Mouse (Mus musculus) kidney, adult 2 months (tissue): ENCODE results near the gene Fth1.

Source experiments
- CTCF ChIP-seq: fragments of 200-500 bp; conservative IDR thresholded peaks from 2 replicates; pipeline ENCODE4 v1.5.1; 2011; ENCODE audit warnings: low read depth, mild to moderate bottlenecking, control low read depth, low read length, moderate library complexity, mixed read lengths; ENCODE audit not compliant: insufficient read depth, insufficient read length
- POLR2A ChIP-seq: fragments of 200-500 bp; IDR thresholded peaks from one replicate; pipeline ENCODE4 v1.6.1; 2011; ENCODE audit warnings: low read depth, low read length, control low read depth

DNA sequence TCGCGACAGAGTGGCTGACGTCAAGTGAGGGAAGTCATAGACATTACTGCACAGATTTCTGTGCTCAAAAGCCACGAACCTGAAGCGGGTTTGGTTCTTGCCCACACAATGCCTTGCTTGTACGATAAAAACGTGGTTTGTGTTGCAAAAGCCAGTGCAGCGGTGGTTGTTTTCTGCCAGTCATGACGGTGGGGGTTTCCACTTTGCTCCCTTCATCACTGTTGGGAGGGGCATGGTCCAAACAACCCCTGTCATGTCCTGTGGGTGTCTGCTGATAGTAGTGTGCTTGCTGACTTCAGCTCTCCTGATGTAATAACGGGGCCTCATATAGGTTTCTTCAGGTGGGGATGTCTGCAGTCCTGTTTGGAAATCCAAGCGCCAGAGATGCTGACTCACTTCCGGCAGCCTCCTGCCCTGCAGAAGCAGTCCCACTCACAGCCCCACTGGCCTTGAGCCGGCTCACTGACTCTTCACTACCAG lies 41.5 kb upstream of the Fth1 start:
- TF ChIP-seq CTCF, result no peak
- TF ChIP-seq POLR2A, result no peak
